Comparison of ENCODE assay signal across 26 mouse cellular contexts in genomic region chr6:42231191-42231590, GRCm38 (mm10). TPM values are rescaled to one million over a fixed set of nuclear protein-coding genes. Genes with fewer than 3 reads are reported as not detected.
DNase-seq lines count a peak whose midpoint lies in the region; ATAC-seq and TF ChIP-seq lines count a peak whose summit lies in the region.
"Had no signal": no experiment of that assay in that cellular context is flagged by ENCODE, and none has a peak within 500 bp of the region (broad histone marks: within the 10 kb centered on the region; RNA-seq: fewer than 3 reads in every experiment).

No protein-coding gene starts in this region.

- H3K4me1 ChIP-seq in forebrain, postnatal 0 days (ENCODE audit: insufficient read depth): no peaks in the 10 kb centered on the region
- no peaks in the 10 kb centered on the region for H3K4me1 ChIP-seq in hindbrain, embryonic 11.5 days (replicated peaks; ENCODE audit: control insufficient read depth, insufficient read depth, low read length)
- no peaks in the 10 kb centered on the region for H3K4me1 ChIP-seq in kidney, embryonic 15.5 days
- H3K4me1 ChIP-seq: embryonic facial prominence, embryonic 12.5 days; heart, embryonic 10.5 days; hindbrain, embryonic 13.5 days had no signal

- intact Hi-C loops in left cerebral cortex, adult 2 months (cut with DNase I): no loop called here

- no peaks in the 10 kb centered on the region for H3K27me3 ChIP-seq in forebrain, postnatal 0 days (ENCODE audit: insufficient read depth, low read length)
- H3K27me3 ChIP-seq in hindbrain, embryonic 11.5 days (ENCODE audit: control insufficient read depth, insufficient read depth, low read length): no peaks in the 10 kb centered on the region
- H3K27me3 ChIP-seq in kidney, embryonic 15.5 days: no peaks in the 10 kb centered on the region
- H3K27me3 ChIP-seq: embryonic facial prominence, embryonic 12.5 days; hindbrain, embryonic 13.5 days; Patski had no signal

- H3K9me3 ChIP-seq in forebrain, postnatal 0 days (ENCODE audit: low read length): no peaks in the 10 kb centered on the region
- no peaks in the 10 kb centered on the region for H3K9me3 ChIP-seq in hindbrain, embryonic 11.5 days (ENCODE audit: control insufficient read depth, low read length)
- H3K9me3 ChIP-seq in kidney, embryonic 15.5 days (replicated peaks): no peaks in the 10 kb centered on the region
- H3K9me3 ChIP-seq: embryonic facial prominence, embryonic 12.5 days; heart, embryonic 10.5 days; hindbrain, embryonic 13.5 days; megakaryocyte, embryonic 14.5 days had no signal

- peak overlapping the region; percentile 55; the same call in 1 of the 2 replicates for H3K27ac ChIP-seq in forebrain, postnatal 0 days (ENCODE audit: low read depth, low read length)
- H3K27ac ChIP-seq in left cerebral cortex, adult 2 months: peak overlapping the region; percentile 69
- H3K27ac ChIP-seq in hindbrain, embryonic 11.5 days (ENCODE audit: low read depth, low read length): no peak overlapping the region
- no peak overlapping the region for H3K27ac ChIP-seq in kidney, embryonic 15.5 days
- H3K27ac ChIP-seq: embryonic facial prominence, embryonic 12.5 days; heart, embryonic 10.5 days; hindbrain, embryonic 13.5 days had no signal

- DNase-seq in layer of hippocampus, adult 18-20 months (ENCODE audit: low spot score in 2 of 2): peak; percentile 20 to 22
- DNase-seq in layer of hippocampus, postnatal 10 days (ENCODE audit: low spot score in 2 of 2): no peak
- peak; percentile 67 for DNase-seq in forebrain, postnatal 0 days
- no peak for DNase-seq in left cerebral cortex, adult 2 months (ENCODE audit: extremely low spot score in 1 of 2, low spot score in 2 of 2)
- DNase-seq in right cerebral cortex, postnatal 36 days (ENCODE audit: low spot score in 2 of 2): peak; percentile 25 to 41
- DNase-seq in hindbrain, embryonic 11.5 days (ENCODE audit: low spot score): no peak
- DNase-seq: adrenal gland, postnatal 25 days; cerebellum, adult 8-10 months; heart, postnatal 10 days; kidney, adult 9 months; lung, postnatal 10 days; thymus, adult 18-20 months had no signal

- no peak overlapping the region for H3K4me2 ChIP-seq in forebrain, postnatal 0 days (ENCODE audit: low read depth)
- H3K4me2 ChIP-seq in hindbrain, embryonic 11.5 days (replicated peaks; ENCODE audit: low read depth, low read length): no peak overlapping the region
- H3K4me2 ChIP-seq in kidney, embryonic 15.5 days: no peak overlapping the region
- H3K4me2 ChIP-seq: embryonic facial prominence, embryonic 12.5 days; hindbrain, embryonic 13.5 days had no signal

- no peak overlapping the region for H3K4me3 ChIP-seq in forebrain, postnatal 0 days (ENCODE audit: low read depth, low read length)
- no peak overlapping the region for H3K4me3 ChIP-seq in left cerebral cortex, adult 2 months
- H3K4me3 ChIP-seq in hindbrain, embryonic 11.5 days (ENCODE audit: low read depth, low read length): no peak overlapping the region
- H3K4me3 ChIP-seq in kidney, embryonic 15.5 days (replicated peaks): no peak overlapping the region
- H3K4me3 ChIP-seq: embryonic facial prominence, embryonic 12.5 days; heart, embryonic 10.5 days; hindbrain, embryonic 13.5 days; megakaryocyte, embryonic 14.5 days had no signal

- 56% methylated on average over 3 of the region's 3 CpGs for WGBS in forebrain, postnatal 0 days
- WGBS in hindbrain, embryonic 11.5 days: 90% methylated on average over 3 of the region's 3 CpGs
- WGBS in kidney, embryonic 15.5 days: 93% methylated on average over 3 of the region's 3 CpGs

- H3K9ac ChIP-seq in forebrain, postnatal 0 days: no peak overlapping the region
- no peak overlapping the region for H3K9ac ChIP-seq in hindbrain, embryonic 11.5 days (ENCODE audit: low read depth, low read length)
- H3K9ac ChIP-seq in kidney, embryonic 15.5 days: no peak overlapping the region
- H3K9ac ChIP-seq: embryonic facial prominence, embryonic 12.5 days; hindbrain, embryonic 13.5 days had no signal

- TF ChIP-seq CTCF in forebrain, postnatal 0 days (IDR thresholded peaks at IDR 0.05; ENCODE audit: low read depth): no peak
- no peak for TF ChIP-seq CTCF in left cerebral cortex, adult 2 months (IDR thresholded peaks at IDR 0.05)

- no peaks in the 10 kb centered on the region for H3K36me3 ChIP-seq in forebrain, postnatal 0 days (ENCODE audit: insufficient read depth)
- H3K36me3 ChIP-seq in hindbrain, embryonic 11.5 days (ENCODE audit: control insufficient read depth, insufficient read depth, low read length): no peaks in the 10 kb centered on the region
- H3K36me3 ChIP-seq in kidney, embryonic 15.5 days: no peaks in the 10 kb centered on the region
- H3K36me3 ChIP-seq: embryonic facial prominence, embryonic 12.5 days; heart, embryonic 10.5 days; hindbrain, embryonic 13.5 days had no signal

- ATAC-seq in forebrain, postnatal 0 days: peak; percentile 96
- no peak for ATAC-seq in hindbrain, embryonic 11.5 days (ENCODE audit: low FRiP score)
- no peak for ATAC-seq in kidney, embryonic 15.5 days (replicated peaks; ENCODE audit: low FRiP score)
- ATAC-seq: activated CD4-positive, CD25-positive, alpha-beta regulatory T cell, adult 4 months; Patski had no signal

RNA-seq across cellular contexts. Expression of gene Gstk1, which starts 14.5 kb away (rescaled TPM):
- total RNA-seq in layer of hippocampus, adult 18-20 months (2021): 10 to 100 TPM; 10.3 to 13.3 TPM
- total RNA-seq in layer of hippocampus, postnatal 10 days (2021): 1 to 10 TPM; 7.1 to 8.5 TPM
- total RNA-seq in forebrain, postnatal 0 days (2014; rRNA removed): 6.8 and 7.3 TPM in 2 replicates
- polyA plus RNA-seq in forebrain, postnatal 0 days (2015; fragmentation: Nextera tagmentation; extraction: Ambion mirVana): 9.4 and 9.8 TPM in 2 replicates
- 10 to 100 TPM in 1 of 2 experiments, 1 to 10 TPM in 1; 9.0 to 10.0 TPM for total RNA-seq in left cerebral cortex, adult 2 months (2021)
- 15.7 and 20.2 TPM in 2 replicates for polyA plus RNA-seq in hindbrain, embryonic 11.5 days (2014; fragmentation: Nextera tagmentation; extraction: Ambion mirVana)
- 31.0 and 33.4 TPM in 2 replicates for polyA plus RNA-seq in kidney, embryonic 15.5 days (2015; fragmentation: Nextera tagmentation; extraction: Ambion mirVana)

RNA-seq across cellular contexts. Expression of gene Tas2r144, which starts 16.1 kb away (rescaled TPM):
- not detected for total RNA-seq in layer of hippocampus, adult 18-20 months (2021)
- not detected for total RNA-seq in layer of hippocampus, postnatal 10 days (2021)
- not detected in 2 replicates for total RNA-seq in forebrain, postnatal 0 days (2014; rRNA removed)
- not detected in 2 replicates for polyA plus RNA-seq in forebrain, postnatal 0 days (2015; fragmentation: Nextera tagmentation; extraction: Ambion mirVana)
- not detected for total RNA-seq in left cerebral cortex, adult 2 months (2021)
- polyA plus RNA-seq in hindbrain, embryonic 11.5 days (2014; fragmentation: Nextera tagmentation; extraction: Ambion mirVana): not detected in 2 replicates
- polyA plus RNA-seq in kidney, embryonic 15.5 days (2015; fragmentation: Nextera tagmentation; extraction: Ambion mirVana): not detected in 2 replicates
- total RNA-seq: adrenal gland, postnatal 25 days; common myeloid progenitor, adult 5-6 weeks; gastrocnemius, adult 8-10 months; heart, postnatal 10 days; midbrain, postnatal 0 days had no signal
- polyA plus RNA-seq: activated CD4-positive, CD25-positive, alpha-beta regulatory T cell, adult 4 months; embryonic facial prominence, embryonic 12.5 days; heart, embryonic 10.5 days; hindbrain, embryonic 13.5 days; intestine, embryonic 14.5 days; large intestine, adult 2 months; limb, embryonic 14.5 days; liver, embryonic 16.5 days; midbrain, postnatal 0 days; Patski had no signal

RNA-seq across cellular contexts. Expression of gene Tmem139, which starts 30.6 kb away (rescaled TPM):
- not detected for total RNA-seq in layer of hippocampus, adult 18-20 months (2021)
- total RNA-seq in layer of hippocampus, postnatal 10 days (2021): not detected
- not detected in 2 replicates for total RNA-seq in forebrain, postnatal 0 days (2014; rRNA removed)
- polyA plus RNA-seq in forebrain, postnatal 0 days (2015; fragmentation: Nextera tagmentation; extraction: Ambion mirVana): 0.24 TPM in 1 of 2 replicates, not detected in the other
- total RNA-seq in left cerebral cortex, adult 2 months (2021): not detected
- polyA plus RNA-seq in hindbrain, embryonic 11.5 days (2014; fragmentation: Nextera tagmentation; extraction: Ambion mirVana): 0.63 and 0.86 TPM in 2 replicates
- polyA plus RNA-seq in kidney, embryonic 15.5 days (2015; fragmentation: Nextera tagmentation; extraction: Ambion mirVana): 3.0 and 3.1 TPM in 2 replicates
- total RNA-seq: common myeloid progenitor, adult 5-6 weeks; gastrocnemius, adult 8-10 months; heart, postnatal 10 days; midbrain, postnatal 0 days had no signal
- polyA plus RNA-seq: activated CD4-positive, CD25-positive, alpha-beta regulatory T cell, adult 4 months had no signal

RNA-seq across cellular contexts. Expression of gene Casp2, which starts 33.6 kb away (rescaled TPM):
- 10 to 100 TPM; 17.4 to 24.0 TPM for total RNA-seq in layer of hippocampus, adult 18-20 months (2021)
- total RNA-seq in layer of hippocampus, postnatal 10 days (2021): 10 to 100 TPM; 28.0 to 32.2 TPM
- 35.0 and 54.0 TPM in 2 replicates for total RNA-seq in forebrain, postnatal 0 days (2014; rRNA removed)
- polyA plus RNA-seq in forebrain, postnatal 0 days (2015; fragmentation: Nextera tagmentation; extraction: Ambion mirVana): 21.3 and 24.7 TPM in 2 replicates
- 10 to 100 TPM; 19.7 to 28.1 TPM for total RNA-seq in left cerebral cortex, adult 2 months (2021)
- 59.7 and 67.8 TPM in 2 replicates for polyA plus RNA-seq in hindbrain, embryonic 11.5 days (2014; fragmentation: Nextera tagmentation; extraction: Ambion mirVana)
- 57.0 and 60.0 TPM in 2 replicates for polyA plus RNA-seq in kidney, embryonic 15.5 days (2015; fragmentation: Nextera tagmentation; extraction: Ambion mirVana)

RNA-seq across cellular contexts. Expression of gene Clcn1, which starts 55.3 kb away (rescaled TPM):
- total RNA-seq in layer of hippocampus, adult 18-20 months (2021): 1 to 10 TPM; 2.8 to 3.6 TPM
- 1 to 10 TPM; 2.9 to 4.2 TPM for total RNA-seq in layer of hippocampus, postnatal 10 days (2021)
- 1.8 and 3.3 TPM in 2 replicates for total RNA-seq in forebrain, postnatal 0 days (2014; rRNA removed)
- polyA plus RNA-seq in forebrain, postnatal 0 days (2015; fragmentation: Nextera tagmentation; extraction: Ambion mirVana): 0.55 and 0.74 TPM in 2 replicates
- 1 to 10 TPM; 5.3 to 6.4 TPM for total RNA-seq in left cerebral cortex, adult 2 months (2021)
- 1.4 and 1.5 TPM in 2 replicates for polyA plus RNA-seq in hindbrain, embryonic 11.5 days (2014; fragmentation: Nextera tagmentation; extraction: Ambion mirVana)
- 0.18 and 0.28 TPM in 2 replicates for polyA plus RNA-seq in kidney, embryonic 15.5 days (2015; fragmentation: Nextera tagmentation; extraction: Ambion mirVana)
- total RNA-seq: common myeloid progenitor, adult 5-6 weeks had no signal
- polyA plus RNA-seq: activated CD4-positive, CD25-positive, alpha-beta regulatory T cell, adult 4 months had no signal

Comparison
In these comparisons a context has a peak if more than half of its experiments do, and no peak if none do; other contexts are left out.
1. DNase-seq: peak in layer of hippocampus, adult 18-20 months (2 of 2), forebrain, postnatal 0 days (single experiment) and right cerebral cortex, postnatal 36 days (2 of 2); none in layer of hippocampus, postnatal 10 days (0 of 2), left cerebral cortex, adult 2 months (0 of 2) and hindbrain, embryonic 11.5 days (single experiment).
2. H3K27ac ChIP-seq: peak in forebrain, postnatal 0 days (single experiment) and left cerebral cortex, adult 2 months (single experiment); none in hindbrain, embryonic 11.5 days (single experiment) and kidney, embryonic 15.5 days (single experiment).